Mouse (Mus musculus): Measurements from ENCODE around the gene Tex37. TPM values are rescaled to one million over a fixed set of nuclear protein-coding genes. Genes with fewer than 3 reads are reported as not detected.

The Tex37 gene
- polyA plus RNA-seq (2017; shearing (Covaris generic)): not detected

GRCm38 (mm10) chr6:70918827-70919226 lies at the start of gene Tex37:
TSS of gene Tex37 (minus strand) at chr6:70918927.

GRCm38 (mm10) chr6:70956285-70956912 lies 37.7 kb upstream of the Tex37 start, which contains the start of gene Foxi3:
TSS of gene Foxi3 (plus strand) at chr6:70956531.

Other genes starting within 250 kb of the Tex37 start
- 5.6 TPM for gene Rpia, start 126.7 kb downstream of the Tex37 start, polyA plus RNA-seq (2017; shearing (Covaris generic))
- gene Eif2ak3, start 74.4 kb downstream of the Tex37 start, polyA plus RNA-seq (2017; shearing (Covaris generic)): 12.6 TPM
- gene Foxi3, start 37.6 kb upstream of the Tex37 start, polyA plus RNA-seq (2017; shearing (Covaris generic)): not detected
- 3.3 TPM for gene Thnsl2, start 225.5 kb upstream of the Tex37 start, polyA plus RNA-seq (2017; shearing (Covaris generic))

All from CD4-positive, CD25-positive, alpha-beta regulatory T cell (primary cell).